Mouse (Mus musculus) embryonic facial prominence, embryonic 11.5 days (tissue): ENCODE data around the gene Vwa5b1. TPM values are rescaled to one million over a fixed set of nuclear protein-coding genes. Genes with fewer than 3 reads are reported as not detected.

Experiments
- ATAC-seq: fragments of 200-750 bp; cut with Nextera tagmentation; replicated peaks from 2 replicates; pipeline ENCODE4 v1.8.0; 2017; ENCODE audit warnings: low read depth; ENCODE audit not compliant: insufficient number of reproducible peaks, low FRiP score, low TSS enrichment
- DNase-seq: peaks from one replicate; pipeline ENCODE4 v3.0.0-alpha.2; 2015; ENCODE audit warnings: low spot score
- H3K27ac ChIP-seq: fragments of 300-500 bp; sonication (generic); replicated peaks from 2 replicates; pipeline ENCODE4 v1.5.1; 2014; ENCODE audit warnings: mild to moderate bottlenecking, low read depth, low read length, control low read depth
- H3K27me3 ChIP-seq: fragments of 300-500 bp; sonication (generic); 2 replicates; pipeline ENCODE4 v1.6.1; 2014; ENCODE audit warnings: mild to moderate bottlenecking, low read length, moderate library complexity, mixed read lengths; ENCODE audit not compliant: control insufficient read depth, insufficient read depth
- H3K36me3 ChIP-seq: fragments of 300-500 bp; sonication (generic); replicated peaks from 2 replicates; pipeline ENCODE4 v1.6.1; 2014; ENCODE audit warnings: low read depth, mild to moderate bottlenecking, low read length, moderate library complexity, mixed read lengths; ENCODE audit not compliant: control insufficient read depth, insufficient read depth
- H3K4me1 ChIP-seq: fragments of 300-500 bp; sonication (generic); 2 replicates; pipeline ENCODE4 v1.6.1; 2014; ENCODE audit warnings: low read length, mixed read lengths; ENCODE audit not compliant: control insufficient read depth, insufficient read depth
- H3K4me2 ChIP-seq: fragments of 300-500 bp; sonication (generic); 2 replicates; pipeline ENCODE4 v1.6.1; 2014; ENCODE audit warnings: low read depth, mild to moderate bottlenecking, control low read depth, low read length, moderate library complexity
- H3K4me3 ChIP-seq: fragments of 300-500 bp; sonication (generic); 2 replicates; pipeline ENCODE4 v1.5.1; 2014; ENCODE audit warnings: low read depth, low read length, control low read depth
- H3K9ac ChIP-seq: fragments of 300-500 bp; sonication (generic); replicated peaks from 2 replicates; pipeline ENCODE4 v1.6.1; 2014; ENCODE audit warnings: mild to moderate bottlenecking, control low read depth, low read length
- H3K9me3 ChIP-seq: fragments of 300-500 bp; sonication (generic); replicated peaks from 2 replicates; pipeline ENCODE4 v1.6.1; 2016; ENCODE audit warnings: mild to moderate bottlenecking, low read length, inconsistent platforms, mixed read lengths; ENCODE audit not compliant: control insufficient read depth
- WGBS: fragments of 180-500 bp; shearing (Covaris S2); extraction: QIAGEN DNeasy Blood & Tissue Kit; methylation state at CpG from one replicate; pipeline ENCODE4 v1.1.7; 2014; 5-methylcytosine and 5-hydroxymethylcytosine counted together
- polyA plus RNA-seq: library from polyadenylated mRNA; unstranded; fragments of >200 nt; fragmentation: Nextera tagmentation; extraction: Ambion mirVana; gene quantifications from 2 replicates; pipeline ENCODE4 v1.2.1, GENCODE M21; 2014

Gene Vwa5b1
- polyA plus RNA-seq, 1 experiment from 2014 or later: 0.11 TPM

- Histone ChIP-seq H3K27ac (no peak overlapping the region), H3K9ac (no peak overlapping the region), H3K4me3 (no peak overlapping the region), H3K4me2 (no peak overlapping the region), H3K36me3 (no peaks in the 10 kb centered on the region), H3K9me3 (no peaks in the 10 kb centered on the region), H3K27me3 (no peaks in the 10 kb centered on the region), H3K4me1 (no peaks in the 10 kb centered on the region; the same call in 1 of the 2 replicates)
- ATAC-seq (no peak), DNase-seq (no peak)
- 46% methylated on average over 7 of the region's 7 CpGs for WGBS
Measured at GRCm38 (mm10) chr4:138523775-138524174, 111.9 kb downstream of the Vwa5b1 start.

GRCm38 (mm10) chr4:138522296-138522695 is 113.4 kb downstream of the Vwa5b1 start:
- WGBS: 13% methylated on average over 7 of the region's 7 CpGs
- H3K4me3 ChIP-seq: no peak overlapping the region

GRCm38 (mm10) chr4:138517153-138517789 is 118.4 kb downstream of the Vwa5b1 start:
- no peak overlapping the region for H3K9ac ChIP-seq
- H3K4me3 ChIP-seq: no peak overlapping the region
- no peak for DNase-seq
- no peak overlapping the region for H3K27ac ChIP-seq
- no peak overlapping the region for H3K4me2 ChIP-seq
- H3K27me3 ChIP-seq: no peaks in the 10 kb centered on the region
- H3K4me1 ChIP-seq: no peaks in the 10 kb centered on the region; the same call in 1 of the 2 replicates
- WGBS: 44% methylated on average over 9 of the region's 9 CpGs
- ATAC-seq: no peak
- H3K36me3 ChIP-seq: no peaks in the 10 kb centered on the region
- H3K9me3 ChIP-seq: no peaks in the 10 kb centered on the region

More at GRCm38 (mm10) chr4:138522296-138522695, 113.4 kb downstream of the Vwa5b1 start:
- DNase-seq (no peak), ATAC-seq (no peak)
- H3K4me2 ChIP-seq: no peak overlapping the region
- H3K36me3 ChIP-seq: no peaks in the 10 kb centered on the region
- H3K27me3 ChIP-seq: no peaks in the 10 kb centered on the region
- H3K9ac ChIP-seq: no peak overlapping the region
- no peaks in the 10 kb centered on the region; the same call in 1 of the 2 replicates for H3K4me1 ChIP-seq
- H3K27ac ChIP-seq: no peak overlapping the region; the same call in 1 of the 2 replicates
- H3K9me3 ChIP-seq: no peaks in the 10 kb centered on the region

- H3K4me3 ChIP-seq: no peak overlapping the region
- no peaks in the 10 kb centered on the region for H3K27me3 ChIP-seq
- no peak overlapping the region for H3K9ac ChIP-seq
- H3K4me1 ChIP-seq: no peaks in the 10 kb centered on the region
- no peaks in the 10 kb centered on the region for H3K9me3 ChIP-seq
- ATAC-seq (no peak), DNase-seq (no peak)
- no peak overlapping the region for H3K4me2 ChIP-seq
- 92% methylated on average over 3 of the region's 3 CpGs for WGBS
- H3K36me3 ChIP-seq: no peaks in the 10 kb centered on the region
- H3K27ac ChIP-seq: no peak overlapping the region
Measured at GRCm38 (mm10) chr4:138516448-138516847, 119.2 kb downstream of the Vwa5b1 start.

Other genes with a start within 250 kb of the Vwa5b1 start
- gene Fam43b, start 239.4 kb downstream of the Vwa5b1 start, polyA plus RNA-seq: 0.39 TPM in 1 of 2 replicates, not detected in the other
- gene Mul1, start 201.2 kb downstream of the Vwa5b1 start, polyA plus RNA-seq: 15.4 and 18.0 TPM in 2 replicates
- gene Camk2n1, start 181.6 kb downstream of the Vwa5b1 start, polyA plus RNA-seq: 2.4 and 2.7 TPM in 2 replicates
- 0.28 and 0.48 TPM in 2 replicates for gene Pla2g2c, start 88.9 kb upstream of the Vwa5b1 start, polyA plus RNA-seq
- 1.1 and 1.4 TPM in 2 replicates for gene Ubxn10, start 101.3 kb upstream of the Vwa5b1 start, polyA plus RNA-seq
- not detected in 2 replicates for gene Pla2g2f, start 121.7 kb upstream of the Vwa5b1 start, polyA plus RNA-seq
- gene Pla2g2d, start 139.9 kb upstream of the Vwa5b1 start, polyA plus RNA-seq: 0.43 and 1.1 TPM in 2 replicates
- gene Pla2g5, start 227.6 kb upstream of the Vwa5b1 start, polyA plus RNA-seq: 0.87 and 1.5 TPM in 2 replicates
- gene Gm13030, start 238.1 kb upstream of the Vwa5b1 start, polyA plus RNA-seq: not detected in 2 replicates
- gene Pla2g2e, start 242.1 kb upstream of the Vwa5b1 start, polyA plus RNA-seq: not detected in 2 replicates